Comparison of ENCODE assay signal across 1 mouse cellular context in the genomic region with DNA sequence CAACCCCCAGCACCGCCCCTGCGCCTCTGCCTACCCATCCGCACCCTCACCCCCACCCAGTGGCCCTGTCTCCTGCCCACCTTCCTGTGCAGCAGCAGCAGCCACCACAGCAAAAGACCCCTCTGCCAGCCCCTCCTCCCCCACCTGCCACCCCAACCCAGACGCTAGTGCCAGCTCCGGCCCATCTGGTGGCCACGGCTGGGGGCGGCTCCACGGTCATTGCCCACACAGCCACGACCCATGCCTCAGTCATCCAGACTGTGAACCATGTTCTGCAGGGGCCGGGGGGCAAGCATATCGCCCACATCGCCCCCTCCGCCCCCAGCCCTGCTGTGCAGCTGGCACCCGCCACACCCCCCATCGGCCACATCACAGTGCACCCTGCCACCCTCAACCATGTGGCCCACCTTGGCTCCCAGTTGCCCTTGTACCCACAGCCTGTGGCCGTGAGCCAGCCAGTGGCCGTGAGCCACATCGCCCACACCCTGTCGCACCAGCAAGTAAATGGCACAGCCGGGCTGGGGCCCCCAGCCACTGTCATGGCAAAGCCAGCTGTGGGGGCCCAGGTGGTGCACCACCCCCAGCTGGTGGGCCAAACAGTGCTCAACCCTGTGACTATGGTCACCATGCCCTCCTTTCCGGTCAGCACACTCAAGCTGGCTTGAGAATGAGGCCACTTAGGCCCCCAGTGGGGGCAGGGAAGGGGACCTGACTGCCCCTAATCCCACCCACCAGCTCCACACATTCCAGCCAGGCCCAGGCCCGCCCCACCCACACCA.
TF ChIP-seq lines count a peak whose summit lies in the region.

No protein-coding gene starts in this region.

TF ChIP-seq in myocyte, 11 proteins besides CTCF, POLR2A, EP300 and RAD21:
- TF ChIP-seq TCF12 (IDR thresholded peaks at IDR 0.05; ENCODE audit: insufficient read depth, poor library complexity, severe bottlenecking): no peak
- TF ChIP-seq MYOG (IDR thresholded peaks at IDR 0.05; ENCODE audit: control insufficient read depth in 1 of 3, insufficient read depth in 1 of 3, insufficient read length in 2 of 3, low read depth in 2 of 3): peak in 2 of 3 experiments; percentile 31 to 32
- TF ChIP-seq E2F4 (IDR thresholded peaks at IDR 0.05; ENCODE audit: insufficient read depth): no peak
- TF ChIP-seq MYOD1 (IDR thresholded peaks at IDR 0.05; ENCODE audit: control insufficient read depth in 1 of 3, insufficient read length in 2 of 3, low read depth in 2 of 3): peak in 1 of 3 experiments; percentile 55
